Mouse (Mus musculus) forebrain, embryonic 10.5 days (tissue): ENCODE data around the gene Kdm4b. TPM values are rescaled to one million over a fixed set of nuclear protein-coding genes. Genes with fewer than 3 reads are reported as not detected.
A peak's percentile ranks its signal among the peaks of the same experiment; 100 is the strongest.

Experiments
- DNase-seq: peaks from one replicate; pipeline ENCODE4 v3.0.0-alpha.2; 2017; ENCODE audit warnings: low spot score; ENCODE audit errors: extremely low spot score
- H3K27ac ChIP-seq: fragments of 300-500 bp; sonication (generic); 2 replicates; pipeline ENCODE4 v1.5.1; 2016; ENCODE audit warnings: mild to moderate bottlenecking
- H3K27me3 ChIP-seq: fragments of 300-500 bp; sonication (generic); 2 replicates; pipeline ENCODE4 v1.6.1; 2016; ENCODE audit warnings: mild to moderate bottlenecking; ENCODE audit not compliant: poor library complexity, severe bottlenecking
- H3K36me3 ChIP-seq: fragments of 300-500 bp; sonication (generic); replicated peaks from 2 replicates; pipeline ENCODE4 v1.6.1; 2016; ENCODE audit warnings: mild to moderate bottlenecking, moderate library complexity
- H3K4me1 ChIP-seq: fragments of 300-500 bp; sonication (generic); 2 replicates; pipeline ENCODE4 v1.6.1; 2016
- H3K4me3 ChIP-seq: fragments of 300-500 bp; sonication (generic); 2 replicates; pipeline ENCODE4 v1.5.1; 2016; ENCODE audit warnings: mild to moderate bottlenecking, moderate library complexity
- H3K9me3 ChIP-seq: fragments of 300-500 bp; sonication (generic); 2 replicates; pipeline ENCODE4 v1.6.1; 2016; ENCODE audit warnings: mild to moderate bottlenecking, moderate library complexity
- WGBS: fragments of 180-500 bp; shearing (Covaris S2); methylation state at CpG from one replicate; pipeline ENCODE4 v1.1.7; 2016; 5-methylcytosine and 5-hydroxymethylcytosine counted together
- polyA plus RNA-seq: library from polyadenylated mRNA; unstranded; fragments of >200 nt; fragmentation: Nextera tagmentation; extraction: Ambion mirVana; gene quantifications from 2 replicates; pipeline ENCODE4 v1.2.1, GENCODE M21; 2016

Gene Kdm4b
- polyA plus RNA-seq, 1 experiment from 2014 or later = 35.9 TPM

DNA sequence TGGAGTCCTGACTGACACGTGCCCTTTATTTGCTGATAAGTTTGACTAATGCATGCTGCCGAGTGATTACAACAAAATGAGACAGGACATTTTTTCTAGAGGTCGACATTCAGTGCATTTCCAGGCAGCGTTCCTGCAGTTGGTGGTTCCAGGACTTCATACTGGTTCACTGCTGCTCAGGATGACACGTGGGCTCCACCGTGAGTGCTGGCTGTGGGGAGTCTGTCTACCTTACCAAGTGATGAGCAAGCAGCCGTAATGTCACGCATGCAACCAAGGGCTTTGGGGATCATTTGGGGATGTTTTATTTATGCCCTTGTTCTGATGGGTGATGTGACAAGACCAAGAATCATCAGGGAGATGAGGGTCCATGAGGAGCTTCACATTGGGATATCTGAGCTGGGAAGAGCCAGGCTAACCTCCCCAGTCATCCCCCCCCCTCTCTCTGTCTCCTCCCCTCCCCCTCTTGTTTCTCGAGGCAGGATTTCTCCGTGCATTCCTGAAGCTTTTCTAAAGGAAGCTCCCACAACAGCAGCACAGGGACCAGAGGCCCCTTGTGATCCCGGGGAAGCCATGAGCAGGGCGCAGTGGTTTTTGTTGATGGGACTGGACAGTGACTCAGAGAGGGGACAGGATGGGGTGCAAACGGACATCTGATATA lies 83.2 kb downstream of the Kdm4b start:
- peaks cover 65% of the 10 kb centered on the region for H3K36me3 ChIP-seq
- H3K27ac ChIP-seq = 0 out of 2 replicates have a peak overlapping the region, but pooled peaks have one; percentile 4
- 58% methylated on average over 13 of the region's 13 CpGs for WGBS

GRCm38 (mm10) chr17:56409759-56410158 lies 83.9 kb downstream of the Kdm4b start:
- H3K27ac ChIP-seq = 0 out of 2 replicates have a peak overlapping the region, but pooled peaks have one; percentile 4
- no peaks in the 10 kb centered on the region for H3K9me3 ChIP-seq
- H3K36me3 ChIP-seq = peaks cover 65% of the 10 kb centered on the region
- H3K27me3 ChIP-seq = no peaks in the 10 kb centered on the region
- no peak overlapping the region for H3K4me3 ChIP-seq
- peaks cover 34% of the 10 kb centered on the region for H3K4me1 ChIP-seq
- DNase-seq = no peak
- WGBS = 31% methylated on average over 8 of the region's 8 CpGs

More for the DNA sequence above, 83.2 kb downstream of the Kdm4b start:
- DNase-seq = no peak
- Histone ChIP-seq H3K9me3 (no peaks in the 10 kb centered on the region), H3K4me3 (no peak overlapping the region), H3K27me3 (no peaks in the 10 kb centered on the region), H3K4me1 (peaks cover 34% of the 10 kb centered on the region)

GRCm38 (mm10) chr17:56411437-56411836 lies 85.6 kb downstream of the Kdm4b start:
- DNase-seq = no peak
- H3K4me1 ChIP-seq = peaks cover 32% of the 10 kb centered on the region
- H3K27ac ChIP-seq = no peak overlapping the region
- WGBS = 96% methylated on average over 7 of the region's 7 CpGs
- H3K4me3 ChIP-seq = no peak overlapping the region
- H3K9me3 ChIP-seq = no peaks in the 10 kb centered on the region
- peaks cover 75% of the 10 kb centered on the region for H3K36me3 ChIP-seq
- no peaks in the 10 kb centered on the region for H3K27me3 ChIP-seq

DNA sequence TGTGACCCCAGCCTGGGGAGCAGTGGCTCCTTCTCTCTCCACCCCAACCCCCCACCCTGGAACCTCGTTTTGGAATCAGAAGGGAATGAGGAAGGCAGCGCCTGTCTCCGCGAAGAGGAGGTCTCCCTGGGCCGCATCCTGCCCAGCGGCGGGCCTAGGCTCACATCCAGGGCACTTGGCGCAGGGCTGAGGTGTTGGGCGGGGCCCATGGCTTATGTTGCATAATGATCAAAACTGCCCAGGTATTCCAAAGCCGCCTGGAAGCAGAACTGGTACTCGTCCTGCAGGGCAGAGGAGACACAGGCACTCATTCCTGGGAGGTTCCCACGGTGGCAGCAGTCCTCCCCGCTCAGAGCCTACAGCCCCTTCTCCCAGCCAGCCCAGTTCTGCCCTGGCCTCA lies 87.3 kb downstream of the Kdm4b start:
- Histone ChIP-seq H3K36me3 (peaks cover 92% of the 10 kb centered on the region), H3K27ac (no peak overlapping the region), H3K9me3 (no peaks in the 10 kb centered on the region), H3K27me3 (no peaks in the 10 kb centered on the region), H3K4me1 (peaks cover 16% of the 10 kb centered on the region), H3K4me3 (no peak overlapping the region)
- no peak for DNase-seq
- 86% methylated on average over 13 of the region's 13 CpGs for WGBS

DNA sequence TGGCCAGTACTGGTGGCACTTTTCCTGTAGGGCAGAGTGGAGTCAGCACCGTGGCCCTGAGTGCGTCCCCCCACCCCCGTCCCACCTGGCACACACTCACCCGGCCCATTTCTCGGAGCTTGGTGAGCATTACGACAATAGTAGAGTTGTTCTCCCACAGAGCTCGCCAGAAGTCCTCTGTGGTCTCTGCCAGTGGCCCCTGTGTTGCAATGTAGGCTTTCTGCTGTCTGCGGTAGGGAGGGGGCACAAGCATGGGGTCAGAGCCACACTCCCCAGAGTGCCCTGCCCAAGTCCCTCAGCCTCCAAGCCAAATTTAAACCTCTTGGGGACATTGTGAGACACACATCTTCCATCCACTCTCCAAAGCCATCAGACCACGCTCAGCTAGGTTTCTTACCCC lies 88.9 kb downstream of the Kdm4b start:
- no peak for DNase-seq
- Histone ChIP-seq H3K27ac (no peak overlapping the region), H3K9me3 (no peaks in the 10 kb centered on the region), H3K4me1 (peaks cover 6% of the 10 kb centered on the region), H3K36me3 (peaks cover 100% of the 10 kb centered on the region), H3K4me3 (no peak overlapping the region), H3K27me3 (no peaks in the 10 kb centered on the region)
- WGBS = 90% methylated on average over 9 of the region's 9 CpGs

- no peaks in the 10 kb centered on the region for H3K9me3 ChIP-seq
- peaks cover 99% of the 10 kb centered on the region for H3K36me3 ChIP-seq
- no peak overlapping the region for H3K27ac ChIP-seq
- no peak for DNase-seq
- no peak overlapping the region for H3K4me3 ChIP-seq
- H3K27me3 ChIP-seq = no peaks in the 10 kb centered on the region
- 90% methylated on average over 12 of the region's 12 CpGs for WGBS
- no peaks in the 10 kb centered on the region for H3K4me1 ChIP-seq
These were observed 92.4 kb downstream of the Kdm4b start for GRCm38 (mm10) chr17:56418304-56418703.

GRCm38 (mm10) chr17:56420022-56420421 lies 94.2 kb downstream of the Kdm4b start:
- Histone ChIP-seq H3K27me3 (peaks cover 7% of the 10 kb centered on the region), H3K4me3 (no peak overlapping the region), H3K36me3 (peaks cover 99% of the 10 kb centered on the region), H3K4me1 (peaks cover 4% of the 10 kb centered on the region), H3K9me3 (no peaks in the 10 kb centered on the region), H3K27ac (no peak overlapping the region)
- DNase-seq = no peak
- 96% methylated on average over 2 of the region's 2 CpGs for WGBS

DNA sequence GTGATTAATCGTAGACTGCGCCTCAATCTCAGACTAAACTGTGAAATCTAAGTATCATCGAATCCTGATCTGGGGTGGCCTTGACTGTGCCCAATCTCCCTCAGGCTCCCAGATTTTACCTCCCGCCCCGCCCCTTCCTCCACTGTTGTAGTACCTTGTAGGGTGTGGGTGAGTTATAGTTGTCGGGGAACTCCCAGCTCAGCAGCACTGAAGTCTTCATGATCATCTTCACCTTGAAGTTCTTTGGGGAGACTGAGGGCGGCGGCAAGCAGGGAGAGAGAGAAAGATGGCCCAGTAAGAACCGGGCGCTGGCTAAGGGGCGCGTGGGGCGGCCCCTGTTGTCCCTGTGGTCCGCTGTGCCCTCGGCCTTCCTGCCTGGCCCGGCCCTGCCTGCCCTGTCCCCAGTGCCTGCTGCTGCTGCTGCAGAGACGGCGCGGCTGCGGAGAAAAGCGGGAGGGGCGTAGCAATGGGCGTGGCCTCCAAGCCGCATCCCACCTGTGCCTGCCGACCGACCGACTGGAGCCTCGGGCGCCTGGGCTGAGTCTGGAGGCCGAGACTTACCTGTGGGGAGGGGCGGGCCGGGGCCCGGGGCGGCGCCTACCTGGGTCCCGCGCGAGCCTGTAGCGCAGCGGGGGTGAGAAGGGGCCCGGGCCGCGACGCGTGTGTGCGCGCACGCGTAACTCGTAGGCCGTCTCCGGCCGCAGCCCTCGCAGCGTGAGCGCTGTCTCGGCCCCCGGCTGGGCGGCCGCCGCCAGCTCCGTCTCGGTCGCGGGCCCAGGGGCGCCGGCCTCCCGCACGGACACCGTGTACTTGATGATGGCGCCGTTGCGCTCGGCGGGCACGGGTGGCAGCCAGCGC lies 99.1 kb downstream of the Kdm4b start:
- 10% methylated on average over 71 of the region's 77 CpGs for WGBS
- peak overlapping the region; percentile 84 for H3K27ac ChIP-seq

DNA sequence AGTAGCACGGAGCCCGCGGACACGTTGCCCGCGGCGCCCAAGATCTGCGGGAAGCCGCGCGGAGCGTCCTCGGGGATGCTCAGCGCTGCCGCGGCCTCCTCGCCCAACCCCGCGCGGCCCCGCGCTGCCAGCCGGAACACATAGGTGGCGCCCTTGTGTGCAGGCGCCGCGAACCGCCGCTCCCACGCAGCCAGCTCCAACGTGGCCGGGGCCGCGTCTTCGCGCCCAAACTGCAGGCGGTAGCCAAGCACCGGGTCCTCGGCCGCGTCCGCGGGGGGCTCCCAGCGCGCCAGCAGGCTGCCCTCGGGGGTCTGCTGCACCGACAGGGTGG lies 99.7 kb downstream of the Kdm4b start:
- Histone ChIP-seq H3K9me3 (no peaks in the 10 kb centered on the region), H3K27ac (peak overlapping the region; percentile 84), H3K4me3 (peak overlapping the region; percentile 63), H3K4me1 (peaks cover 21% of the 10 kb centered on the region), H3K36me3 (peaks cover 95% of the 10 kb centered on the region), H3K27me3 (peaks cover 45% of the 10 kb centered on the region)
- DNase-seq = peak; percentile 77
- WGBS = under 1% methylated on average over 47 of the region's 47 CpGs

More for the DNA sequence above, 99.1 kb downstream of the Kdm4b start:
- peak; percentile 72 for DNase-seq
- Histone ChIP-seq H3K9me3 (no peaks in the 10 kb centered on the region), H3K36me3 (peaks cover 99% of the 10 kb centered on the region), H3K4me1 (peaks cover 21% of the 10 kb centered on the region), H3K4me3 (peak overlapping the region; percentile 63), H3K27me3 (peaks cover 45% of the 10 kb centered on the region)

GRCm38 (mm10) chr17:56425941-56426340 lies 100.1 kb downstream of the Kdm4b start:
- no peak for DNase-seq
- Histone ChIP-seq H3K4me1 (peaks cover 21% of the 10 kb centered on the region), H3K36me3 (peaks cover 95% of the 10 kb centered on the region), H3K4me3 (peak overlapping the region; percentile 63), H3K9me3 (no peaks in the 10 kb centered on the region), H3K27ac (peak overlapping the region; percentile 84), H3K27me3 (peaks cover 45% of the 10 kb centered on the region)
- WGBS = 28% methylated on average over 3 of the region's 3 CpGs

GRCm38 (mm10) chr17:56427857-56428256 lies 102.0 kb downstream of the Kdm4b start:
- H3K4me3 ChIP-seq = no peak overlapping the region
- H3K4me1 ChIP-seq = peaks cover 21% of the 10 kb centered on the region
- H3K27ac ChIP-seq = no peak overlapping the region
- no peak for DNase-seq
- H3K36me3 ChIP-seq = peaks cover 96% of the 10 kb centered on the region
- H3K27me3 ChIP-seq = peaks cover 45% of the 10 kb centered on the region
- no peaks in the 10 kb centered on the region for H3K9me3 ChIP-seq
- WGBS = 81% methylated on average over 28 of the region's 28 CpGs

DNA sequence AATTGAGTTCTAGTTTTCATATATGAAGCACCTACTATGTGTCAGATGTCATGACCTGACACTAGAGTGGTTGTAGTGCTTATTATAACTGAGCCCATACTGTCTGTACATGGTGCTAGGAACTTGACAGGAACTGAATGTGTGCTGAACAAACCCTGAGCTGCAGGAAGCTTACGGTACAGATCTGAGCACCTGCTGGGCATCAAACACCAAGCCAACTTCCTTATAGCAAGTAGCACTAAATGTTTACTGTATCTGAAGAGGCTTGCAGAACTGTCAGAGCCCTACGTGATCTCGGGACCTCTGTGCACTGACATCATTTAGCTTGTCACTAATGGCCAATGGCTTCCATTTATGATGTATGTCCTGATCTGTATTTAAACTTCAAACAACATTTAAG lies 105.7 kb downstream of the Kdm4b start:
- peaks cover 2% of the 10 kb centered on the region for H3K4me1 ChIP-seq
- no peak for DNase-seq
- H3K27ac ChIP-seq = no peak overlapping the region
- WGBS = 90% methylated on average over 3 of the region's 3 CpGs
- peaks cover 96% of the 10 kb centered on the region for H3K36me3 ChIP-seq
- peaks cover 4% of the 10 kb centered on the region for H3K9me3 ChIP-seq
- H3K4me3 ChIP-seq = no peak overlapping the region
- peaks cover 24% of the 10 kb centered on the region for H3K27me3 ChIP-seq
